Mouse (Mus musculus) heart, embryonic 12.5 days (tissue): ENCODE data around the gene R3hdm2. TPM values are rescaled to one million over a fixed set of nuclear protein-coding genes. Genes with fewer than 3 reads are reported as not detected.

Experiments used
- ATAC-seq: fragments of 200-750 bp; cut with Nextera tagmentation; 2 replicates; pipeline ENCODE4 v1.8.0; 2017; ENCODE audit warnings: moderate TSS enrichment, moderate library complexity; ENCODE audit not compliant: insufficient number of reproducible peaks, low FRiP score
- H3K27ac ChIP-seq: fragments of 300-500 bp; sonication (generic); 2 replicates; pipeline ENCODE4 v1.5.1; 2016; ENCODE audit warnings: mild to moderate bottlenecking, moderate library complexity; ENCODE audit not compliant: poor library complexity, severe bottlenecking
- H3K27me3 ChIP-seq: fragments of 300-500 bp; sonication (generic); replicated peaks from 2 replicates; pipeline ENCODE4 v1.6.1; 2016; ENCODE audit warnings: mild to moderate bottlenecking, moderate library complexity
- H3K36me3 ChIP-seq: fragments of 300-500 bp; sonication (generic); 2 replicates; pipeline ENCODE4 v1.6.1; 2016; ENCODE audit warnings: mild to moderate bottlenecking, moderate library complexity
- H3K4me1 ChIP-seq: fragments of 300-500 bp; sonication (generic); replicated peaks from 2 replicates; pipeline ENCODE4 v1.6.1; 2016; ENCODE audit warnings: mild to moderate bottlenecking
- H3K4me2 ChIP-seq: fragments of 300-500 bp; sonication (generic); 2 replicates; pipeline ENCODE4 v1.6.1; 2016; ENCODE audit warnings: mild to moderate bottlenecking, moderate library complexity
- H3K4me3 ChIP-seq: fragments of 300-500 bp; sonication (generic); 2 replicates; pipeline ENCODE4 v1.5.1; 2016; ENCODE audit warnings: mild to moderate bottlenecking
- H3K9ac ChIP-seq: fragments of 300-500 bp; sonication (generic); 2 replicates; pipeline ENCODE4 v1.6.1; 2016; ENCODE audit warnings: mild to moderate bottlenecking, moderate library complexity
- H3K9me3 ChIP-seq: fragments of 300-500 bp; sonication (generic); replicated peaks from 2 replicates; pipeline ENCODE4 v1.6.1; 2016; ENCODE audit warnings: mild to moderate bottlenecking, moderate library complexity
- WGBS: fragments of 180-500 bp; shearing (Covaris S2); methylation state at CpG from one replicate; pipeline ENCODE4 v1.1.7; 2016; 5-methylcytosine and 5-hydroxymethylcytosine counted together
- polyA plus RNA-seq: library from polyadenylated mRNA; unstranded; fragments of >200 nt; fragmentation: Nextera tagmentation; extraction: Ambion mirVana; gene quantifications from 2 replicates; pipeline ENCODE4 v1.2.1, GENCODE M21; 2016

R3hdm2 gene
- polyA plus RNA-seq, 1 experiment from 2014 or later, result 35.8 TPM

DNA sequence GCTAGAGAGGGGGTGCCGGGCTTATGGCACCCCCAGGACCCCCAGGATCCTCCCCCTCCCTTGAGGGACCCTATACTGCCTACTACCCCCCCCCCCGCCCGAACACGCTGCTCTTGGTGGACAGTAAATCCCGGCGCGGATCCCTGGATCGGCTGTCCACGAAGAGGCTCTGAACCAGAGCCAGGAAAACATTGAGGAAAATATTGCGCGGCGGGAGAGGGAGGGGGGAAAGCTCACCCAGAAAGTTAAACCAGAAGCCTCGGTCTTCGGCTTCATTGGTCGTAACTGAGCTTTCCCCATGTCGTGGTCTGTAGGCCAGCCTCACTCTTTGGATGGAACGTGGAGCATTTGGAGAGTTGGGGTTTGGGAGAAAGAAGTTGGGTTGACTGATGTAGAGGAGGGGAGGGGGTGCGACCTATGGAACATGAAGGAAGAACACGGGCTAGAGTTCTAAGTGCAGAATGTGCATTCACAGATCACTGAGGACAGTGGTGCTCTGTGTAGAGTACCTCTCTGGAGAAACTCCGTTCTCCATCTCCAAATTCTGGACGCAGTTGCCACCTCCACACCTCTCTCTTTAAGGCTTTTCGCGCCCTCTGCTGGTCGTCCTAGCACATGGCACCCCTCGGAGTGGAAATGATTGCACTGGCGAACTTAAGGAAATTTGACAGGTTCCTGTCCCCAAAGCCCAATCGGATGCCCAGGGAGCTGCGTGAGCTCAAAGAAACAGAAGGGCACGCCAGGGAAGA, 38.1 kb upstream of the R3hdm2 start, which contains the start of gene Gli1:
Gene Gli1 (minus strand): TSS at position 84 of the 749 bp plus-strand sequence.
- Histone ChIP-seq H3K4me1 (peaks cover 32% of the 10 kb centered on the region), H3K27ac (no peak within 1 kb of the TSS), H3K9me3 (no peaks in the 10 kb centered on the region), H3K4me2 (peak within 1 kb of the TSS; percentile 92), H3K4me3 (peak within 1 kb of the TSS; percentile 48), H3K9ac (peak within 1 kb of the TSS; percentile 64; the same call in 1 of the 2 replicates), H3K27me3 (peaks cover 43% of the 10 kb centered on the region), H3K36me3 (no peaks in the 10 kb centered on the region)
- no peak; the same call in 1 of the 2 replicates for ATAC-seq
- WGBS, result under 1% methylated on average over 29 of the region's 29 CpGs

DNA sequence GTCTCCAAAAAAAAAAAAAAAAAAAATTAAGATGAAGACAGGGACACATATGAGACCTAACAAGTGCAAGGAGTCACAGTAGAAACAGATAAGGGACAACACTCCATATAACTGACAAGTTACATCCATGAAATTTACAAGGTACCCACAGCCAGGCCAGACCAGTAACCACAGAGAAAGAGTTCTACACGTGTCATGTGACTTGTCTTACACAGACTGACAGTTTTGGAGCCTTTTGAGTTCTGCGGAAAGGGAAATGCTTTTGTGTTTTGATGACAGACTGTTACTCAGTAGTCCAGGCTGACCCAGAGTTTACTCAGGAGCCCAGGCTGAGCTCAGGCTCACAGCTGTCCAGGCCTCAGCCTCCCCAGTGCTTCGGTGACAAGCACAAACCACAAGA, 37.1 kb upstream of the R3hdm2 start:
- Histone ChIP-seq H3K27ac (no peak overlapping the region), H3K27me3 (peaks cover 33% of the 10 kb centered on the region), H3K9ac (no peak overlapping the region), H3K4me3 (no peak overlapping the region), H3K9me3 (no peaks in the 10 kb centered on the region), H3K4me2 (no peak overlapping the region), H3K4me1 (peaks cover 32% of the 10 kb centered on the region), H3K36me3 (no peaks in the 10 kb centered on the region)
- ATAC-seq, result no peak
- 70% methylated on average over 3 of the region's 3 CpGs for WGBS

DNA sequence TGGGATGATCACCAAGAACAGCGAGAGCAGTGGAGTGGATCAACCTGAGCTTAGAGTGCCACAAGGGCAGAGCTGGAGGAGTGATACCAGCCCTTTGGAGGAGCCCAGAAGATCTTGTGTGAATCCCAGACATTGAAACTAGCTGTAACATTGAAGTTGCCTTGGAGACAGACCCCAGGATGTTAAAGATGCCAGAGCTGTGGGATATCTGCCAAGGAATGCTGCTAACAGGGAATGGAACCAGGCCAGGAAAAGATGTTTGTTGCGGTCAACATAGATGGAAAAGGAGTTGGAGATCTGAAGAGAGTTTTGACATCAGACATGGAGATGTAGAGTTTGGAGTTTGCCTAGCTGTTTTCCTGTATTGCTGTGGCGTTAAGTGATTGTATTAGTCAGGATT, 34.0 kb upstream of the R3hdm2 start:
- Histone ChIP-seq H3K4me2 (no peak overlapping the region), H3K9me3 (no peaks in the 10 kb centered on the region), H3K4me1 (peaks cover 16% of the 10 kb centered on the region), H3K27ac (no peak overlapping the region), H3K4me3 (no peak overlapping the region), H3K9ac (no peak overlapping the region), H3K27me3 (peaks cover 12% of the 10 kb centered on the region), H3K36me3 (no peaks in the 10 kb centered on the region)
- WGBS, result 77% methylated on average over 3 of the region's 3 CpGs
- ATAC-seq, result no peak

DNA sequence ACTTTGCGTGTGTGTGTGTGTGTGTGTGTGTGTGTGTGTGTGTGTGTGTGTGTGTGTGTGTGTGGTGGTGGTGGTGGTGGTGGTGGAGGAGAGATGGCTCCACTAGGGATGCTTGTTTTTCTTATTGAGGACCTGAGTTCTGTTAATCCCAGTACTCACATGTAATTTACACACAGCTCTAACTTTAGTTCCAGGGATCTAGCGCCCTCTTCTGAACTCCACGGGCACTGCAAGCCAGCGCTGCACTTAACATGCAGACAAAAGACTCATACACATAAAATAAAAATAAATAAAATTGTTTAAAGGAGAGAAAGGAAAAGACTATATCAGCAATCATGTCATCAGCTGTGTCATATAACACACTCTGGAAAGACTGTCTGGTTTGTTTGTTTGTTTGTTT, 31.2 kb upstream of the R3hdm2 start:
- Histone ChIP-seq H3K27ac (no peak overlapping the region), H3K4me2 (no peak overlapping the region), H3K9ac (no peak overlapping the region), H3K4me3 (no peak overlapping the region), H3K4me1 (peaks cover 8% of the 10 kb centered on the region; the same call in 1 of the 2 replicates), H3K9me3 (no peaks in the 10 kb centered on the region), H3K36me3 (no peaks in the 10 kb centered on the region), H3K27me3 (peaks cover 12% of the 10 kb centered on the region)
- 58% methylated on average over 4 of the region's 4 CpGs for WGBS
- no peak for ATAC-seq

DNA sequence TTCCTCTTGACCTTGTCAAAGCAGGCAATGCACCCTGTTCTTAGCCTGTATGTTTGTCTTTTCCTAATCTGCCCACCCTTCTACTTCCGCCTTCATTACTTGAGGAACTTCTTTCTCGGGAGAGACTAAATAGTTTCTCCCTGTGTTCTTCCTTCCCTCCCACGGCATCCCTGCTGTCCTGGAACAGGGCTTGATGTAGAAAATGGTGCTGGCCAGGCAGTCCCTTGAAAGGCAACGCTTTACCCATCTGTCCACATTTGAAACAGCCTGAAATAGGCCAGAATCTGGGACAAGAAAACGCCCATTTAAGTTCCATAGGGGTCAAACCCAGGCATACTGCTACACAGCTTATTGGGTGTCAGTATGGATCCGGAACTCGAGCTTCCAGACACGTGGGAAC, 30.3 kb upstream of the R3hdm2 start:
- Histone ChIP-seq H3K9ac (no peak overlapping the region), H3K4me2 (no peak overlapping the region), H3K27ac (no peak overlapping the region), H3K27me3 (peaks cover 15% of the 10 kb centered on the region), H3K4me3 (no peak overlapping the region), H3K36me3 (no peaks in the 10 kb centered on the region), H3K4me1 (peaks cover 8% of the 10 kb centered on the region; the same call in 1 of the 2 replicates), H3K9me3 (no peaks in the 10 kb centered on the region)
- ATAC-seq, result no peak
- WGBS, result 71% methylated on average over 8 of the region's 8 CpGs

DNA sequence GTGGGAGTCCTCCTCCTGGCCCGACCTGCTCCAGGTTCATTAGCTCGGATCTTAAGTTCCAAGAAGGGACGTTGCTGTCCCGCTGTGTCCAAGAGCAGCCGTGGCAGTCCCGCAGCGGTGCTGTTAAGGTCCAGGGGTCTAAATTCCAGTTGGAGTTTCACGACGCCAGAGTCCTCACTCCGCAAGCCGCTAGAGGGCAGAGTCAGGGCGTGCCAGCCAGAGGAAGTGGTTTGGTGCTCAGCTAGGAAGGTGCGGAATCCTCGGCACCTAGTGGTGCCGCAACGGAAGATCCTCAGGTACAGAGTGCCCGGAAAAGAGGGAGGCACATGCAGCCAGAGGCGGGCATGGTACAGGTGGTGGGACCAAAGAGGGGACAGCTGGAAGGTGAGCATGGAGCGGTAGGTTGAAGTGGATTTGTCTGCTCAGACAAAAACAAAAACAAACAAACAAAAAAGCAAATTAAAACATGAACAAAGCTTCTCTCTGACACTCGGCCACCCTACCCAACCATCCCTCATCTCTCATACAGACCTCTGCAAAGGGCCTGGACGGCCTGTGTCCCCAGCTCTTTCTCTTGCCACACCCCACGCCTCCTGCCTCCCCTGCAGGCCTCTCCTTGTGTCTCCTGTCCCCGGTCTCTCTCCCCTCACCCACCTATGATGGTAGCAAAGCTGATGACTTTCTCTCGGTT, 29.4 kb upstream of the R3hdm2 start:
- H3K4me2 ChIP-seq, result peak overlapping the region; percentile 65
- H3K4me3 ChIP-seq, result peak overlapping the region; percentile 30
- H3K4me1 ChIP-seq, result peaks cover 8% of the 10 kb centered on the region; the same call in 1 of the 2 replicates
- H3K36me3 ChIP-seq, result no peaks in the 10 kb centered on the region
- H3K27ac ChIP-seq, result no peak overlapping the region
- 10% methylated on average over 24 of the region's 24 CpGs for WGBS
- no peaks in the 10 kb centered on the region for H3K9me3 ChIP-seq
- peaks cover 15% of the 10 kb centered on the region for H3K27me3 ChIP-seq
- H3K9ac ChIP-seq, result peak overlapping the region; percentile 57; the same call in 1 of the 2 replicates
- ATAC-seq, result peak; percentile 58

DNA sequence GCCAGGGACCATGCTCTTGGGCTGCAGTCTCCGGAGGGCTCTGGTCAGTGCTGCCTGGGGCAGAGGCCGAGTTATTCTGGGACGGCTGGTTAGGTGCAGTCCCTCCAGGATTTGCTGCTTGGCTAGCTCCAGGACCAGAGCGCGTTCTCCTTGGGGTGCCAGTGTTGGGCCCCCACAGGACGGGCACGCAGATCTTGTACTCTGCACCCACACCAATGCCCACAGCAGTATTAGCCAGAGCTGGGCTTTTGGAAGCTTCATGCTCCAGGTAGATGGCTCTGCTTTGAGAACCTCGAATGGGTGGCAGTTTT, 28.9 kb upstream of the R3hdm2 start:
- Histone ChIP-seq H3K9ac (peak overlapping the region; percentile 57; the same call in 1 of the 2 replicates), H3K36me3 (no peaks in the 10 kb centered on the region), H3K9me3 (no peaks in the 10 kb centered on the region), H3K4me1 (peaks cover 8% of the 10 kb centered on the region; the same call in 1 of the 2 replicates), H3K27ac (no peak overlapping the region), H3K27me3 (peaks cover 15% of the 10 kb centered on the region), H3K4me2 (peak overlapping the region; percentile 65; the same call in 1 of the 2 replicates), H3K4me3 (no peak overlapping the region; the same call in 1 of the 2 replicates)
- ATAC-seq, result no peak
- WGBS, result 76% methylated on average over 8 of the region's 8 CpGs

DNA sequence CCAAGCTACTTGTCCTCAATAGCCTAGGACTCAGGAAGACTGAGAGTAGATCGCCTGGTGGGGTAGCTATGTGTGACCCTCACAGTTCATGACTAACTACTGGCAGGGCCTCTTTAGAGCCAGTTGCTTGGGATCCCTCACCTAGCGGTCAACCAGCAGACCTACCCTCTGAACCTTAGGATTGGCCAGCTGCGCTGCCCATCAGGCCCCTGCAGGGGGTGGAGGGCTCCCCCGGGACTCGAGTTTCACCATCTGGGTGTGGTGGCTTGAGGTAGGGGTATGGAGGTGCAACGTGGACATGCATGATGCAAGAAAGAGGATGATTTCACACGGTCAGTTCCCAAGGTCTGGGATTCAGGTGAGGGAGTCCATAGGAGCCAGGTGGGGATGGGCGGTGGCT, 28.4 kb upstream of the R3hdm2 start:
- Histone ChIP-seq H3K27ac (no peak overlapping the region), H3K9me3 (no peaks in the 10 kb centered on the region), H3K4me1 (peaks cover 8% of the 10 kb centered on the region; the same call in 1 of the 2 replicates), H3K4me3 (no peak overlapping the region), H3K4me2 (no peak overlapping the region), H3K36me3 (no peaks in the 10 kb centered on the region), H3K27me3 (peaks cover 15% of the 10 kb centered on the region), H3K9ac (no peak overlapping the region)
- 64% methylated on average over 8 of the region's 8 CpGs for WGBS
- ATAC-seq, result no peak

DNA sequence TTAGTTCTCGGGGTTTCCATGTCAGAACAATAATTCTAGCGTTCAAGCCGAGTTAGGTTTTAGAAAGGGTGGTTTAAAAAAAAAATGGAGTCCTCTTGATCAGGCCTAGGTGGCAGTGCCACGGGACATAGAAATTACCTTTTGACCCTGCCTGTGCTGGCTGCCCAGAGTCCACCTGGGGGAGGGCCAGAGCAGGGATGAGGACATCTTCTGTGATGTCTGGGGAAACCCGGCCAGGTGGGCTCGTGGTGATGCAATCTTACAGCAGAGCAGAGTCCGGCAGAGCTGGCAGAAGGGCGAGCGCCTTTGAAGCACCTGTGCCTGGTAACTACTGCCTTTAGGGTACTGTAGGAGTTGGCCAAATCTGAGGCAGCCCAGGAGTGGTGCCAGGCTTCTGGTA, 27.9 kb upstream of the R3hdm2 start:
- ATAC-seq, result no peak
- WGBS, result 84% methylated on average over 9 of the region's 9 CpGs
- H3K9me3 ChIP-seq, result no peaks in the 10 kb centered on the region
- H3K27ac ChIP-seq, result no peak overlapping the region
- H3K27me3 ChIP-seq, result peaks cover 15% of the 10 kb centered on the region
- H3K36me3 ChIP-seq, result no peaks in the 10 kb centered on the region
- peaks cover 8% of the 10 kb centered on the region; the same call in 1 of the 2 replicates for H3K4me1 ChIP-seq
- no peak overlapping the region for H3K4me2 ChIP-seq
- H3K9ac ChIP-seq, result no peak overlapping the region
- H3K4me3 ChIP-seq, result no peak overlapping the region

DNA sequence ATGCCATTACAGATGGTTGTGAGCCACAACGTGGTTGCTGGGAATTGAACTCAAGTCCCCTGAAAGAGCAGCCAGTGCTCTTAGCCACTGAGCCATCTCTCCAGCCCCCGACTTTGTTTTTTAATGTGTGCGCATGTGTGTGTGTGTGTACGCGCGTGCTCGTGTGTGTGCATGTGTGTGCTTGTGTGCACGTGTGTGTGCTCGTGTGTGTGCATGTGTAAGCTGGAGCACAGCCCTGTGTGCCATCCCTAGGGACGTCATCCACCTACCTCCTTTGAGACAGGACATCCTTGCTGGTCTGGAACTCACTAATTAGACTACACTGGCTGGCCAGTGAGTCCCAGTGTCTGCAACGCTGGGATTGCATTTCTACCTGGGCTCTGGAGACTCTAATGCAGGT, 27.4 kb upstream of the R3hdm2 start:
- Histone ChIP-seq H3K9me3 (no peaks in the 10 kb centered on the region), H3K4me1 (peaks cover 8% of the 10 kb centered on the region; the same call in 1 of the 2 replicates), H3K4me2 (no peak overlapping the region), H3K27me3 (peaks cover 15% of the 10 kb centered on the region), H3K36me3 (no peaks in the 10 kb centered on the region), H3K4me3 (no peak overlapping the region), H3K9ac (no peak overlapping the region), H3K27ac (no peak overlapping the region)
- no peak for ATAC-seq
- WGBS, result 85% methylated on average over 11 of the region's 11 CpGs
